Mouse (Mus musculus) liver, adult 2 months (tissue): ENCODE data around the gene Cmc4. TPM values are rescaled to one million over a fixed set of nuclear protein-coding genes. Genes with fewer than 3 reads are reported as not detected.

Source experiments
- DNase-seq: peaks from one replicate; pipeline ENCODE4 v3.0.0-alpha.2; 2011; ENCODE audit warnings: low read depth, low spot score; ENCODE audit errors: extremely low read depth
- H3K27ac ChIP-seq: fragments of 200-500 bp; replicated peaks from 2 replicates; pipeline ENCODE4 v1.5.1; 2012; ENCODE audit warnings: low read depth, mild to moderate bottlenecking, control low read depth, inconsistent platforms, low read length; ENCODE audit not compliant: insufficient read depth
- H3K27me3 ChIP-seq: fragments of 200-500 bp; 2 replicates; pipeline ENCODE4 v1.6.1; 2012; ENCODE audit warnings: mild to moderate bottlenecking, moderate library complexity, low read length, inconsistent platforms; ENCODE audit not compliant: control insufficient read depth, insufficient read depth
- H3K36me3 ChIP-seq: fragments of 200-500 bp; 2 replicates; pipeline ENCODE4 v1.6.1; 2012; ENCODE audit warnings: low read length, inconsistent platforms; ENCODE audit not compliant: control insufficient read depth, insufficient read depth
- H3K4me1 ChIP-seq: fragments of 200-500 bp; 2 replicates; pipeline ENCODE4 v1.6.1; 2011; ENCODE audit warnings: low read length; ENCODE audit not compliant: control insufficient read depth, insufficient read depth
- H3K4me3 ChIP-seq: fragments of 200-500 bp; 2 replicates; pipeline ENCODE4 v1.5.1; 2011; ENCODE audit warnings: low read depth, mild to moderate bottlenecking, control low read depth, low read length, moderate library complexity; ENCODE audit not compliant: insufficient read depth
- H3K79me2 ChIP-seq: fragments of 200-500 bp; 2 replicates; pipeline ENCODE4 v1.6.1; 2012; ENCODE audit warnings: inconsistent platforms, mild to moderate bottlenecking, low read length, moderate library complexity; ENCODE audit not compliant: control insufficient read depth, insufficient read depth
- H3K9ac ChIP-seq: fragments of 200-500 bp; 2 replicates; pipeline ENCODE4 v1.6.1; 2012; ENCODE audit warnings: low read depth, mild to moderate bottlenecking, control low read depth, inconsistent platforms, low read length
- CTCF ChIP-seq: fragments of 200-500 bp; IDR thresholded peaks from 2 replicates; pipeline ENCODE4 v1.5.1; 2011; ENCODE audit warnings: low read depth, low read length, control low read depth
- POLR2A ChIP-seq: fragments of 200-500 bp; IDR thresholded peaks from 2 replicates; pipeline ENCODE4 v1.6.1; 2011; ENCODE audit warnings: low read length, control low read depth; ENCODE audit not compliant: insufficient read depth; ENCODE audit errors: extremely low read depth
- WGBS: fragments of 180-500 bp; shearing (Covaris S2); methylation state at CpG from one replicate; pipeline ENCODE4 v1.1.7; 2018; 5-methylcytosine and 5-hydroxymethylcytosine counted together
- polyA plus RNA-seq: library from polyadenylated mRNA; depleted of rRNA; stranded (reverse); fragments of >200 nt; gene quantifications from 2 replicates; pipeline ENCODE4 v1.2.3, GENCODE M21; 2012; rRNA removed
- total RNA-seq: library from RNA; depleted of rRNA; stranded (reverse); fragments of >200 nt; gene quantifications from 2 replicates; pipeline ENCODE4 v1.2.3, GENCODE M21; 2014; rRNA removed

Cmc4 gene
- total and polyA plus RNA-seq, 2 experiments, result 2.2 to 5.0 TPM

DNA sequence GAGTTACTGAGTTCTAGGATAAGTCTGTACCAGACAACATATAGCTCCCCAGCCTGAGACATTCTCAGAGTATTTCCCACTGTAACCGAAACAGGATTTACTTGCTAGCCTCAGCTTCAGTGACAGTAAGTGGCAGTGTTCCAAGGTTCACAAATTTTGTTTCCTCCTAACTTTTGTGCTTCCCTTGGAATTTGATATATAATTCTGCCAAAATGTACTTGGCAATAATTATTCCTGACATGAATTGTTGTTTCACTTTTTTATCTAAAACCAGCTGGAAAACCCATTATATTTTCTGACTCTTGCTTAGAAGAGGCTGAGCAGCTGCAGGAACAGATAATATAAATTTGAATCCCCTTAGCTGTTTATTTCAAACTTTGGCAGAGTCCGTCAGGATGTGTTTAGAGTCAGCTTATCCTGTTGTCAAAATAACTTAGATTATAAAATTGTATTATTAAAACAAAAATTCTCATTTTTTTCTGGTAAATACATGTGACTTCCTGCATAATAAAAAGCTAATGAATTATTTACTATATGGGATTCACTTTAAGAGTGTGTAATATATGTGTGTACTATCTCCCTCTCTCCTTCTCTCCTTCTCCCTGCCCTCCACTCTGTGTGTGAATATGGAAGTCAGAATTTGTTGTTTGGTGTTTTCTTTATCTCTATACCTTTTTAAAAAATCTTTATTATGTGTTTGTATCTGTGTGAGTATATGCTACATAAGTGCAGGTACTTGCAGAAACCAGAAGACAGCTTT lies 43.5 kb downstream of the Cmc4 start:
- Histone ChIP-seq H3K4me3 (no peak overlapping the region), H3K36me3 (no peaks in the 10 kb centered on the region), H3K9ac (no peak overlapping the region), H3K79me2 (no peaks in the 10 kb centered on the region), H3K27me3 (no peaks in the 10 kb centered on the region), H3K27ac (0 out of 2 replicates have a peak overlapping the region, but pooled peaks have one; percentile 48), H3K4me1 (no peaks in the 10 kb centered on the region)
- 75% methylated on average over 2 of the region's 2 CpGs for WGBS
- peak; percentile 20 for DNase-seq
- no peak for TF ChIP-seq POLR2A
- TF ChIP-seq CTCF, result no peak

DNA sequence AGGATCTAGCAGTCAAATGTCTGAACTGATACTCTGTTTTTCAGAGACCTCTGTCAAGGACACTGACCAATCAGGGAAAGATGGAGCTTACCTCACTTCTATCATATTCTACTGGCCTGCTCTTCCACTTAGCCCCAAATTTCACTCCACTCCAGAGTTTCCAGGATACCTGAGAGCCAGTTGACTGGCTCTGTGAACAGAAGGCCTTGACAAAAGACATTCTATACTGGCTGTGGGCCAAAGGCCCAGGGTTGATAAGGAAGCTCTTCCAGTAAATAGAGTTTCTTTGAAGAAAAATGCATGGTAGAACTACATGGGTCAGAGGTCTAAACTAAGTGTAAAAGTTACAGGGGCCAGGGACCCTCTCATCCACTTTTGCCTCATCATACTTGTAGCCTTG lies 46.2 kb downstream of the Cmc4 start:
- no peak for TF ChIP-seq CTCF
- TF ChIP-seq POLR2A, result no peak
- Histone ChIP-seq H3K36me3 (no peaks in the 10 kb centered on the region), H3K27me3 (no peaks in the 10 kb centered on the region), H3K4me1 (no peaks in the 10 kb centered on the region), H3K4me3 (no peak overlapping the region), H3K9ac (no peak overlapping the region), H3K27ac (no peak overlapping the region; the same call in 1 of the 2 replicates), H3K79me2 (no peaks in the 10 kb centered on the region)
- DNase-seq, result no peak

Other genes starting within 250 kb of the Cmc4 start
- gene Fundc2, start 34.2 kb downstream of the Cmc4 start, total RNA-seq, result 5.6 and 6.8 TPM in 2 replicates
- gene Fundc2, start 34.2 kb downstream of the Cmc4 start, polyA plus RNA-seq, result 1.1 and 1.2 TPM in 2 replicates
- 21.3 and 32.5 TPM in 2 replicates for gene F8, start 34.0 kb downstream of the Cmc4 start, total RNA-seq
- gene F8, start 34.0 kb downstream of the Cmc4 start, polyA plus RNA-seq, result 0.57 and 1.6 TPM in 2 replicates
- gene Mtcp1, start within 50 bp of the Cmc4 start, total RNA-seq, result 8.8 and 9.5 TPM in 2 replicates
- 1.7 and 2.1 TPM in 2 replicates for gene Mtcp1, start within 50 bp of the Cmc4 start, polyA plus RNA-seq
- 14.0 and 14.6 TPM in 2 replicates for gene Brcc3, start within 50 bp of the Cmc4 start, total RNA-seq
- gene Brcc3, start within 50 bp of the Cmc4 start, polyA plus RNA-seq, result 8.7 and 9.1 TPM in 2 replicates
- 15.2 and 18.4 TPM in 2 replicates for gene Vbp1, start 97.7 kb upstream of the Cmc4 start, total RNA-seq
- gene Vbp1, start 97.7 kb upstream of the Cmc4 start, polyA plus RNA-seq, result 1.2 TPM in 2 replicates
- under 0.01 and 0.09 TPM in 2 replicates for gene Rab39b, start 161.6 kb upstream of the Cmc4 start, total RNA-seq
- not detected in 2 replicates for gene Rab39b, start 161.6 kb upstream of the Cmc4 start, polyA plus RNA-seq